Mouse (Mus musculus) c-Kit-negative CD71-positive TER-119-positive erythroid progenitor cells, embryonic 14.5 days (primary cell): ENCODE results near the gene Amigo1.
A peak's percentile ranks its signal among the peaks of the same experiment; 100 is the strongest.

Source experiments
- DNase-seq: peaks from one replicate; pipeline ENCODE4 v3.0.0-alpha.2; 2013; ENCODE audit warnings: low read depth, low spot score

The Amigo1 gene

GRCm38 (mm10) chr3:108180514-108180913, 5.6 kb upstream of the Amigo1 start:
- no peak for DNase-seq

- DNase-seq: no peak
Observed at GRCm38 (mm10) chr3:108184742-108185141, 1.4 kb upstream of the Amigo1 start.

GRCm38 (mm10) chr3:108185460-108186097, 556 bp upstream of the Amigo1 start:
- no peak for DNase-seq

- DNase-seq: no peak
Observed at GRCm38 (mm10) chr3:108187111-108187795, 1.1 kb downstream of the Amigo1 start.

GRCm38 (mm10) chr3:108188716-108189490, 2.8 kb downstream of the Amigo1 start:
- no peak for DNase-seq

- DNase-seq: no peak
Observed at GRCm38 (mm10) chr3:108189897-108190296, 3.8 kb downstream of the Amigo1 start.

- no peak for DNase-seq
Observed at GRCm38 (mm10) chr3:108193686-108194085, 7.6 kb downstream of the Amigo1 start.

- DNase-seq: no peak
Observed at GRCm38 (mm10) chr3:108195287-108195686, 9.2 kb downstream of the Amigo1 start.

GRCm38 (mm10) chr3:108195941-108196590, 9.9 kb downstream of the Amigo1 start:
- no peak for DNase-seq

GRCm38 (mm10) chr3:108197066-108197497, 10.9 kb downstream of the Amigo1 start:
- DNase-seq: no peak

GRCm38 (mm10) chr3:108199231-108199630, 13.1 kb downstream of the Amigo1 start:
- no peak for DNase-seq

- DNase-seq: peak; percentile 85
Observed at GRCm38 (mm10) chr3:108200329-108201323, 14.5 kb downstream of the Amigo1 start, which contains the start of gene Cyb561d1. TSS of gene Cyb561d1 (minus strand) at chr3:108201212.

- no peak for DNase-seq
Observed at GRCm38 (mm10) chr3:108202506-108202905, 16.4 kb downstream of the Amigo1 start.

GRCm38 (mm10) chr3:108203212-108203611, 17.1 kb downstream of the Amigo1 start:
- no peak for DNase-seq

- DNase-seq: peak; percentile 51
Observed at GRCm38 (mm10) chr3:108203621-108204325, 17.6 kb downstream of the Amigo1 start.

- DNase-seq: no peak
Observed at GRCm38 (mm10) chr3:108204470-108204869, 18.3 kb downstream of the Amigo1 start.

GRCm38 (mm10) chr3:108205601-108206000, 19.5 kb downstream of the Amigo1 start:
- DNase-seq: no peak

GRCm38 (mm10) chr3:108206731-108207375, 20.7 kb downstream of the Amigo1 start:
- DNase-seq: no peak

GRCm38 (mm10) chr3:108209001-108209400, 22.9 kb downstream of the Amigo1 start:
- no peak for DNase-seq
